Comparison of ENCODE assay signal across 24 mouse cellular contexts in genomic region chr11:111801033-111801432, GRCm38 (mm10).
A peak's percentile ranks its signal among the peaks of the same experiment; 100 is the strongest.
DNase-seq lines count a peak whose midpoint lies in the region; ATAC-seq lines count a peak whose summit lies in the region.
"Had no signal": no experiment of that assay in that cellular context is flagged by ENCODE, and none has a peak within 500 bp of the region (broad histone marks: within the 10 kb centered on the region; RNA-seq: fewer than 3 reads in every experiment).

No protein-coding gene starts in this region.

- H3K36me3 ChIP-seq in heart, embryonic 16.5 days (ENCODE audit: control insufficient read depth, insufficient read depth): no peaks in the 10 kb centered on the region
- H3K36me3 ChIP-seq in heart, embryonic 10.5 days: no peaks in the 10 kb centered on the region
- H3K36me3 ChIP-seq: embryonic facial prominence, embryonic 15.5 days; heart, embryonic 13.5 days; hindbrain, embryonic 12.5 days; limb, embryonic 13.5 days; liver, embryonic 15.5 days; midbrain, embryonic 10.5 days had no signal

- H3K27me3 ChIP-seq in heart, embryonic 16.5 days (ENCODE audit: control insufficient read depth, insufficient read depth, low read length): no peaks in the 10 kb centered on the region
- no peaks in the 10 kb centered on the region for H3K27me3 ChIP-seq in heart, embryonic 10.5 days (ENCODE audit: insufficient read depth, poor library complexity, severe bottlenecking)
- H3K27me3 ChIP-seq: embryonic facial prominence, embryonic 15.5 days; heart, embryonic 13.5 days; hindbrain, embryonic 12.5 days; limb, embryonic 13.5 days; liver, embryonic 15.5 days had no signal

- ATAC-seq in heart, embryonic 16.5 days (replicated peaks; ENCODE audit: extremely low read depth, insufficient read depth, low FRiP score): peak; percentile 70
- ATAC-seq in granulocyte monocyte progenitor cell, adult 5-6 weeks (replicated peaks; ENCODE audit: poor library complexity, severe bottlenecking): peak; percentile 77
- ATAC-seq in neutrophil, adult 5-6 weeks (ENCODE audit: extremely low read depth, insufficient number of reproducible peaks, low FRiP score, poor library complexity, severe bottlenecking): peak; percentile 36
- ATAC-seq: forebrain, embryonic 14.5 days; midbrain, embryonic 16.5 days had no signal

- no peaks in the 10 kb centered on the region for H3K4me1 ChIP-seq in heart, embryonic 16.5 days (ENCODE audit: control insufficient read depth, insufficient read depth, low read length)
- no peaks in the 10 kb centered on the region for H3K4me1 ChIP-seq in heart, embryonic 10.5 days
- H3K4me1 ChIP-seq: embryonic facial prominence, embryonic 15.5 days; heart, embryonic 13.5 days; hindbrain, embryonic 12.5 days; liver, embryonic 15.5 days; midbrain, embryonic 10.5 days had no signal

- no peak for DNase-seq in heart, adult 18-20 months
- peak; percentile 91 for DNase-seq in thymus, postnatal 0 days (ENCODE audit: low spot score)
- no peak for DNase-seq in thymus, postnatal 36 days
- no peak for DNase-seq in adrenal gland, postnatal 4 days (ENCODE audit: low spot score in 2 of 2)
- no peak for DNase-seq in heart, embryonic 10.5 days (ENCODE audit: low spot score)
- DNase-seq: adrenal gland, postnatal 14 days; cerebellum, adult 8-10 months; heart, adult 11 months; kidney, adult 8-10 months; kidney, postnatal 10 days; lung, postnatal 4 days; thymus, adult 18-20 months had no signal

- 58% methylated on average over 3 of the region's 3 CpGs for WGBS in heart, embryonic 16.5 days
- 69% methylated on average over 3 of the region's 3 CpGs for WGBS in heart, embryonic 10.5 days

- H3K9me3 ChIP-seq in heart, embryonic 16.5 days (replicated peaks; ENCODE audit: control insufficient read depth, low read length): no peaks in the 10 kb centered on the region
- no peaks in the 10 kb centered on the region for H3K9me3 ChIP-seq in heart, embryonic 10.5 days
- H3K9me3 ChIP-seq: embryonic facial prominence, embryonic 15.5 days; heart, embryonic 13.5 days; hindbrain, embryonic 12.5 days; limb, embryonic 13.5 days; liver, embryonic 15.5 days; midbrain, embryonic 10.5 days had no signal

- no peak overlapping the region for H3K9ac ChIP-seq in heart, embryonic 16.5 days (ENCODE audit: low read length)
- H3K9ac ChIP-seq: embryonic facial prominence, embryonic 15.5 days; heart, embryonic 13.5 days; hindbrain, embryonic 12.5 days; limb, embryonic 13.5 days; liver, embryonic 15.5 days had no signal

- no peak overlapping the region for H3K4me3 ChIP-seq in heart, embryonic 16.5 days (ENCODE audit: low read length)
- no peak overlapping the region for H3K4me3 ChIP-seq in heart, embryonic 10.5 days
- H3K4me3 ChIP-seq: embryonic facial prominence, embryonic 15.5 days; heart, embryonic 13.5 days; hindbrain, embryonic 12.5 days; liver, embryonic 15.5 days; midbrain, embryonic 10.5 days; myocyte had no signal

- H3K27ac ChIP-seq in heart, embryonic 16.5 days (ENCODE audit: low read length): no peak overlapping the region
- no peak overlapping the region for H3K27ac ChIP-seq in heart, embryonic 10.5 days
- H3K27ac ChIP-seq: embryonic facial prominence, embryonic 15.5 days; heart, embryonic 13.5 days; hindbrain, embryonic 12.5 days; liver, embryonic 15.5 days; midbrain, embryonic 10.5 days had no signal

- H3K4me2 ChIP-seq in heart, embryonic 16.5 days (ENCODE audit: low read depth, low read length): no peak overlapping the region
- H3K4me2 ChIP-seq: embryonic facial prominence, embryonic 15.5 days; heart, embryonic 13.5 days; hindbrain, embryonic 12.5 days; liver, embryonic 15.5 days had no signal
